Mouse (Mus musculus) layer of hippocampus, adult 2 months (tissue): ENCODE data around the gene Lpp. TPM values are rescaled to one million over a fixed set of nuclear protein-coding genes. Genes with fewer than 3 reads are reported as not detected.

Experiments used
- DNase-seq, 2 experiments: peaks; one replicate each; pipeline ENCODE4 v3.0.0; 2022; ENCODE audit warnings: low spot score in 2 of 2
- H3K27ac ChIP-seq: fragments of 200-600 bp; 2 replicates; pipeline ENCODE4 v1.8.1; 2022
- H3K4me3 ChIP-seq: fragments of 200-600 bp; 2 replicates; pipeline ENCODE4 v1.8.1; 2022; ENCODE audit warnings: mild to moderate bottlenecking
- CTCF ChIP-seq: fragments of 200-600 bp; conservative IDR thresholded peaks from 2 replicates; pipeline ENCODE4 v1.8.1; 2022; ENCODE audit warnings: antibody characterized with exemption, mild to moderate bottlenecking, moderate library complexity
- total RNA-seq, 2 experiments: library from RNA; stranded (reverse); gene quantifications; 2 replicates each; pipeline ENCODE4 v1.2.3; 2021

Lpp gene
- total RNA-seq, 2 experiments from 2014 or later = 10.1 to 10.5 TPM

DNA sequence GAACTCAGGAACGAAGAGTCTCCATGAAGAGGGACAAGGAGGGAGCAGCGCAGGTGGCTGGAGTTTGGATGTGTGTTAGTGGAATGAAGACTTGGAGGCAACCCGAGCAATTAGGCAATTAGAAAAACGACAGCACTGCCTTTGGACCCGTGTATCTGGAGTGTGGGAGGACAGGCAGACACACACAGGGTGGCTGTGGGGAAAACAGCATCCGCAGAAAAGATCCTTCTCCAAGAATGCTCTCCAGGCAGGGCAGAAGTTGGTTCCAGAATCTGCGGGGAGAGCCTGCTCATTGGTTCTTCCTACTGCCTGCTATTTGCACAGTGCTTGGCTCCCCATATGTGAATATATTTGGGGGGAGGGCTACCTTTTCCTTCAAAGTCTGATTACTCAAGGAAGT, 143.0 kb downstream of the Lpp start:
- DNase-seq = peak; percentile 48 to 85
- no peak overlapping the region for H3K4me3 ChIP-seq
- no peak for TF ChIP-seq CTCF
- H3K27ac ChIP-seq = peak overlapping the region; percentile 33; the same call in 1 of the 2 replicates

DNA sequence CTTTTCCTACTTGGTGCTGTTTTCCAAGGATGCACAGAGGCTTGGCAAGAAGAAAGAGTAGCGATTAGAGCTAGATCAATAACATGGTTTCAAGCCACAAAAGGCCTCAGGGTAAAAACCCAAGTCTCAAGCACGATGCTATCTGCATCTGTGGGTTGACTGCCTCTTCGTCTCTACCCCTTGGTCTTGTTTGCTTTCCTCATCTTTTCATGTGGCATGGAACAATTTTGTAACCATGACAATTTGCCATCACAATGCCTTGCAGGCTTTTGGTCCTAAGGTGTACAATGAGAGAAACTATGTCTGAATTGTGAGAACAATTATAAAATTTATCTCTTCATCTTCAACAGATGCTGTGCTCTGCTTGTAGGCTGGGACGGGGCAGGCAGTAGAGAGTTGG, 145.7 kb downstream of the Lpp start:
- H3K27ac ChIP-seq = peak overlapping the region; percentile 74
- TF ChIP-seq CTCF = no peak
- DNase-seq = no peak
- no peak overlapping the region for H3K4me3 ChIP-seq

- DNase-seq = peak; percentile 44 to 84
- no peak for TF ChIP-seq CTCF
- H3K27ac ChIP-seq = peak overlapping the region; percentile 87
These were observed 149.6 kb downstream of the Lpp start for GRCm38 (mm10) chr16:24542864-24543263.

GRCm38 (mm10) chr16:24545366-24545765, 152.1 kb downstream of the Lpp start:
- no peak for DNase-seq
- H3K27ac ChIP-seq = no peak overlapping the region
- TF ChIP-seq CTCF = no peak
- no peak overlapping the region for H3K4me3 ChIP-seq

More at GRCm38 (mm10) chr16:24542864-24543263, 149.6 kb downstream of the Lpp start:
- no peak overlapping the region for H3K4me3 ChIP-seq

GRCm38 (mm10) chr16:24558458-24558857, 165.2 kb downstream of the Lpp start:
- Histone ChIP-seq H3K4me3 (no peak overlapping the region), H3K27ac (no peak overlapping the region)
- no peak for TF ChIP-seq CTCF
- DNase-seq = no peak

DNA sequence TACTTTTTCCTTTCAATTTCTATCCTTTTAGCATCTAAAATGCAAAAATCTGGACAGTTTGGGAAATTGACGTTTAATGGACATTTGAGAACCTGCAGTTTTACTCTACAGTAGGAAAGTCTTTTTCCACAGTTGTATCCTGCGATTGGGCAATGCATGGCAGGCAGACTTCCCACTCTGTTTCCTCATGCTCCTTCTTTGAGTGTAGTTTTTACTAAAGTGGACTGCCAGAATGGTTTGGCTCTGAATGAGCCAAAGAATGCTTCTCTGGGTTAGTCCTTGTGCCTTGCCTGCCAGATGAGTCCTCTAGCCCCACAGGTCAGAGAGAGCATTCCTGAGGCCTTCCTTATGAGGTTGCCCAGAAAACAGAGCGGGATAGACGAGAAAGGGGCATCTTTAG, 166.5 kb downstream of the Lpp start:
- no peak for DNase-seq
- no peak for TF ChIP-seq CTCF
- Histone ChIP-seq H3K27ac (no peak overlapping the region), H3K4me3 (no peak overlapping the region)

DNA sequence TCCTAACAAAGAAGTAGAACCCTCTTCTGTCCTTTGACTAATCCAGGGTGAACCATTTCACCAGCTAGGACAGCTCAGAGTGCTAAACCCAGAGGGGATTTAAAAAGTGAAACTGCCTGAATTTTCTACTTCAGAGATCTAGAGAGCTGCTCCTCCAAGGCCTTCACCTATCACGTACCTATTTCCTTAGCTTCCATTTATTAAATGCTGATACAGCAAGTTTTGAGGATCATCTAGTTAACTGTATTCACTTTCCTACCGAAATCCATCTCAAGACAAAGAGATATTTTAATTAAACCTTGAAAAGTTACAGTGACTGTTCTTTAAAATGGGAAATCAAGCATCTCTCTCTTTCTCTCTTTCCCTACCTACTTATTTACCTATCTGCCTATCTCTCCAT, 167.7 kb downstream of the Lpp start:
- DNase-seq = no peak
- TF ChIP-seq CTCF = no peak
- Histone ChIP-seq H3K4me3 (no peak overlapping the region), H3K27ac (no peak overlapping the region)

DNA sequence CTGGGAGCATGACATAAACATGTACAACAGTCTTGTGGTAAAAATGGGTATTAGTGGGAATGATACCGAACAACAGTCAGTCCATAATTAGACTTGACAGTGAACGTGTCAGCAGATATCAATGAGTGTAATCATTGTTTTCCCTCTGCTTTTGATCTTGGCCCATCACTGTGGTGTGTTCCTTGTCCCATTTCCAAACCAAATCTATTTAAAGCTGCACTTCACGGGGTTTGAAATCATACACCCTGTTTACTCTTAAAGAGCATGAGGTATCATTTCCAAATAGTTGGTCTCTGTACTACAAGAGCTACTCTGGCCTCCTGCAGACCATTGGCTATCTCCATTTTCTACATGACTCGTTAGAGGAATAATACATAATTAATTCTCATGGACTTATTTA, 168.3 kb downstream of the Lpp start:
- Histone ChIP-seq H3K27ac (no peak overlapping the region), H3K4me3 (no peak overlapping the region)
- no peak for DNase-seq
- TF ChIP-seq CTCF = no peak

GRCm38 (mm10) chr16:24565311-24565710, 172.0 kb downstream of the Lpp start:
- no peak for DNase-seq
- no peak for TF ChIP-seq CTCF
- Histone ChIP-seq H3K27ac (no peak overlapping the region), H3K4me3 (no peak overlapping the region)

DNA sequence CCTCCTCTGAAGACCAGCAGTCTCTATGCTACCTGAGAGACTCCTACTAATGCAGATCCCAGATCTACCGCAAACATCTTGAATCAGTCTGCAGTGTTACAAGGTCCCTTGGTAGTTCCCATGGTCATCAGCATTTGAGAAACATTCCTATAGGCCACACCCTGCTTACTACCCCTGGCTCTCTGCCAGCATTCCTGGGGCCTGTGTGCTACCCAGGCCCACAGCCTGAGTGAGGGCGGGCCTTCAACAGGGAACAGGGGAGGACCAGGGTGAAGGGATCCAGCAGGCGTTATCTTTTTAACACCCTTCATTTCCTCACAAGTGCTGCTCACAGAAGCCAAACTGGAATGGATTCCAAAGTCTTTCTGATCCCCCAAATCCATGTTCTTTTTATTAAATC, 173.0 kb downstream of the Lpp start:
- no peak for TF ChIP-seq CTCF
- Histone ChIP-seq H3K27ac (no peak overlapping the region), H3K4me3 (no peak overlapping the region)
- no peak for DNase-seq

GRCm38 (mm10) chr16:24567562-24567961, 174.3 kb downstream of the Lpp start:
- Histone ChIP-seq H3K27ac (no peak overlapping the region), H3K4me3 (no peak overlapping the region)
- TF ChIP-seq CTCF = no peak
- no peak for DNase-seq

GRCm38 (mm10) chr16:24568061-24568460, 174.8 kb downstream of the Lpp start:
- no peak for TF ChIP-seq CTCF
- no peak for DNase-seq
- no peak overlapping the region for H3K4me3 ChIP-seq
- peak overlapping the region; percentile 81; the same call in 1 of the 2 replicates for H3K27ac ChIP-seq

- no peak overlapping the region for H3K4me3 ChIP-seq
- DNase-seq = peak; percentile 40 to 52
- TF ChIP-seq CTCF = no peak
- peak overlapping the region; percentile 81 for H3K27ac ChIP-seq
These were observed 176.4 kb downstream of the Lpp start for GRCm38 (mm10) chr16:24569681-24570080.

DNA sequence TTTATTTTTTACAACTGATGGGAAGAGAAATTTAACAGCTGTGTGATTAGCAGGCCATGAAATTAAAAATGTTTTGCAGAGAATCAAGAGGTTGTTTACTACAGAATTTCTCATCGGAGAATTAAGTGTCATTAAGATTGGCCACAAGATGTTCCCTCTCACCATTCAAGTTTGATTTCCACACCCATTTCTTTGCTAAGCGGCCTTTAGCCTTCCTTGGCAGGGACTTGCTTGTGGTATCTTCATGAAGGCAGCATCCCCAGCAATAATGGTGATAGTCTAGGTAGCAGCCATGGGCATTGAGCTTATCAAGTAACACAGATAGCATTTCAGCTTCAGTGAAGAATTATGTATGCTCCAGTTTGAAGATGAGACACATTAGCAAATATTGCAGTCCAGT, 183.7 kb downstream of the Lpp start:
- Histone ChIP-seq H3K27ac (no peak overlapping the region), H3K4me3 (no peak overlapping the region)
- TF ChIP-seq CTCF = no peak
- DNase-seq = no peak

DNA sequence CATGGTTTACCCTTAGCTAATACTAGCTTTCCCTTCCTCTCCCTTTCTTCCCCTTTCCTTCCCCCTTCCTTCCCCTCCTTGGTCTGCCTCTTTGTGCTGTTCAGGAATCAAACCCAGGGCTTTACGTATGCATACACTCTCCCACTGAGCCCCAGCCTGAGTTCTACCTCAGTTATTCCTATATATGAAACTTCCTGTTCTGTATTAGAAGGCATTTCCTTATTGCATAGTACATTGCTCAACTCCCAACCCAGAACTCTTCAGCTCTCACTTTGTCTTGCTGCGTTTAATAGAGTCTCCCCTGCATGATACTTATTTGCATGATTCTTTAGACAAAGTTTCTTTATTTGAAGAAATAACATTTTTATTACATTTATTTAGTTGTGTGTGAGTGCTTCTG, 184.5 kb downstream of the Lpp start:
- TF ChIP-seq CTCF = no peak
- Histone ChIP-seq H3K4me3 (no peak overlapping the region), H3K27ac (no peak overlapping the region)
- no peak for DNase-seq
